Mouse (Mus musculus): ENCODE data around the gene Map3k5. TPM values are rescaled to one million over a fixed set of nuclear protein-coding genes. Genes with fewer than 3 reads are reported as not detected.

The Map3k5 gene
- polyA plus RNA-seq, 1 experiment from 2014 or later: 1.4 TPM

GRCm38 (mm10) chr10:20186800-20187273, 252.6 kb downstream of the Map3k5 start:
- H3K9me3 ChIP-seq (ENCODE audit: control insufficient read depth, low read length): no peaks in the 10 kb centered on the region

GRCm38 (mm10) chr10:20190139-20190747, 256.0 kb downstream of the Map3k5 start:
- no peaks in the 10 kb centered on the region for H3K9me3 ChIP-seq (ENCODE audit: control insufficient read depth, low read length)
- H3K27me3 ChIP-seq (ENCODE audit: control insufficient read depth, insufficient read depth, low read length): no peaks in the 10 kb centered on the region
- no peaks in the 10 kb centered on the region for H3K36me3 ChIP-seq (ENCODE audit: control insufficient read depth, insufficient read depth, low read length)
- DNase-seq (ENCODE audit: low spot score) (no peak), ATAC-seq (ENCODE audit: insufficient read depth, low FRiP score, low TSS enrichment) (no peak)
- no peak overlapping the region for H3K4me2 ChIP-seq (ENCODE audit: low read depth)
- no peak overlapping the region for H3K4me3 ChIP-seq (ENCODE audit: low read depth, low read length)
- no peak overlapping the region for H3K27ac ChIP-seq (ENCODE audit: low read depth, low read length)
- H3K9ac ChIP-seq (ENCODE audit: low read length): no peak overlapping the region
- H3K4me1 ChIP-seq (ENCODE audit: control insufficient read depth, insufficient read depth, low read length): no peaks in the 10 kb centered on the region
- WGBS: 89% methylated on average over 6 of the region's 6 CpGs

More at GRCm38 (mm10) chr10:20186800-20187273, 252.6 kb downstream of the Map3k5 start:
- Histone ChIP-seq H3K4me3 (ENCODE audit: low read depth, low read length) (no peak overlapping the region), H3K36me3 (ENCODE audit: control insufficient read depth, insufficient read depth, low read length) (no peaks in the 10 kb centered on the region), H3K4me1 (ENCODE audit: control insufficient read depth, insufficient read depth, low read length) (no peaks in the 10 kb centered on the region), H3K9ac (ENCODE audit: low read length) (no peak overlapping the region), H3K27ac (ENCODE audit: low read depth, low read length) (no peak overlapping the region), H3K4me2 (ENCODE audit: low read depth) (no peak overlapping the region), H3K27me3 (ENCODE audit: control insufficient read depth, insufficient read depth, low read length) (no peaks in the 10 kb centered on the region)
- DNase-seq (ENCODE audit: low spot score) (no peak), ATAC-seq (ENCODE audit: insufficient read depth, low FRiP score, low TSS enrichment) (no peak)
- WGBS: 83% methylated on average over 5 of the region's 5 CpGs

Other genes starting within 250 kb of the Map3k5 start
- not detected in 2 replicates for gene Il20ra, start 221.9 kb upstream of the Map3k5 start, polyA plus RNA-seq (2014; fragmentation: Nextera tagmentation; extraction: Ambion mirVana)
- gene Slc35d3, start 83.0 kb upstream of the Map3k5 start, polyA plus RNA-seq (2014; fragmentation: Nextera tagmentation; extraction: Ambion mirVana): 0.66 and 0.78 TPM in 2 replicates
- 27.2 and 29.1 TPM in 2 replicates for gene Pex7, start 26.8 kb upstream of the Map3k5 start, polyA plus RNA-seq (2014; fragmentation: Nextera tagmentation; extraction: Ambion mirVana)
- 5.2 and 5.4 TPM in 2 replicates for gene Map7, start 214.0 kb downstream of the Map3k5 start, polyA plus RNA-seq (2014; fragmentation: Nextera tagmentation; extraction: Ambion mirVana)

Data from neural tube, embryonic 11.5 days (tissue).